Mouse (Mus musculus) ES-Bruce4 (cell line): ENCODE data around the gene Oas1f. TPM values are rescaled to one million over a fixed set of nuclear protein-coding genes. Genes with fewer than 3 reads are reported as not detected.
"Not testable (repeated sequence)": the region's sequence is repeated elsewhere in the genome, so short reads cannot be mapped to it uniquely, and the experiment has no call there.

Experiments used
- H3K27ac ChIP-seq: 2 replicates; pipeline ENCODE4 v1.5.1; 2012; ENCODE audit warnings: low read length, inconsistent platforms; ENCODE audit not compliant: insufficient read depth
- H3K27me3 ChIP-seq: 2 replicates; pipeline ENCODE4 v1.6.1; 2012; ENCODE audit warnings: mild to moderate bottlenecking, low read length, inconsistent platforms; ENCODE audit not compliant: control insufficient read depth, poor library complexity, insufficient read depth, severe bottlenecking
- H3K36me3 ChIP-seq: 2 replicates; pipeline ENCODE4 v1.6.1; 2012; ENCODE audit warnings: inconsistent platforms, mild to moderate bottlenecking, low read length, moderate library complexity; ENCODE audit not compliant: control insufficient read depth, poor library complexity, insufficient read depth, severe bottlenecking
- H3K4me1 ChIP-seq: one replicate; pipeline ENCODE4 v1.8.1; 2011; ENCODE audit warnings: low read length; ENCODE audit not compliant: control insufficient read depth, insufficient read depth
- H3K4me3 ChIP-seq: 2 replicates; pipeline ENCODE4 v1.5.1; 2011; ENCODE audit warnings: low read depth, mild to moderate bottlenecking, low read length
- H3K9ac ChIP-seq: 2 replicates; pipeline ENCODE4 v1.6.1; 2012; ENCODE audit warnings: low read depth, mild to moderate bottlenecking, inconsistent platforms; ENCODE audit not compliant: poor library complexity, severe bottlenecking
- H3K9me3 ChIP-seq: replicated peaks from 2 replicates; pipeline ENCODE4 v1.6.1; 2012; ENCODE audit warnings: mild to moderate bottlenecking, low read length, inconsistent platforms; ENCODE audit not compliant: control insufficient read depth, poor library complexity, insufficient read depth, severe bottlenecking
- CTCF ChIP-seq: IDR thresholded peaks from one replicate; pipeline ENCODE4 v1.8.1; 2011; ENCODE audit warnings: low read depth, low read length
- EP300 ChIP-seq: IDR thresholded peaks from 2 replicates; pipeline ENCODE4 v1.6.1; 2011; ENCODE audit warnings: low read depth, low read length; ENCODE audit not compliant: insufficient read depth
- POLR2A ChIP-seq: IDR thresholded peaks from one replicate; pipeline ENCODE4 v1.8.1; 2011; ENCODE audit warnings: low read length; ENCODE audit not compliant: insufficient read depth
- polyA plus RNA-seq: library from polyadenylated mRNA; stranded (reverse); fragments of >200 nt; gene quantifications from 2 replicates; pipeline ENCODE4 v1.2.4, GENCODE M21; 2011; ENCODE audit warnings: low read depth; ENCODE audit not compliant: missing spikeins, insufficient read depth, insufficient read length

Oas1f gene
- polyA plus RNA-seq, 1 experiment: not detected

- TF ChIP-seq EP300: no peak
Measured at GRCm38 (mm10) chr5:120892243-120892660, 45.1 kb downstream of the Oas1f start.

DNA sequence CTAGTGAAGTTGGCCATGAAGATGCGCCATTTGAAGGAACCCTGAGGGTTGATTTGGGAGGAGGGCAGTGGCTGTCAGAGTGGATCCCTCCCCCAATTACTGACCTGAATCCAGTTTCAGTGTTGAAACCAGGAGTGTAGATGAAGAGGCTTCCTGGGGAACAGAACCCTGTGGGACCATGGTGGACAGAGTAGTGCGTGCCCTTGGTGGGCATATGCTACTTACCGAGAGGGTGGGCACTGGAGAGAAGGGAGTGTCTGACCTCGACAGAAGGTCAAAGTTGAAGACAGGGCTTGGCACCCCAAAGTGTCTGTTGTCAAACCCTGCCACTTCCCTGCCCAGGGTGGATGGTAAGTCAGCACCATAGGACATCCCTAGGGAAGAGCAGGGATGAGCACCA lies 46.7 kb downstream of the Oas1f start:
- H3K4me3 ChIP-seq, H3K36me3 ChIP-seq, H3K4me1 ChIP-seq, H3K9ac ChIP-seq, H3K27me3 ChIP-seq: not testable (repeated sequence)
- peak overlapping the region; percentile 56 for H3K27ac ChIP-seq
- H3K9me3 ChIP-seq: peaks cover 14% of the 10 kb centered on the region

More at GRCm38 (mm10) chr5:120892243-120892660, 45.1 kb downstream of the Oas1f start:
- Histone ChIP-seq H3K27me3 (no peaks in the 10 kb centered on the region), H3K36me3 (no peaks in the 10 kb centered on the region), H3K4me3 (no peak overlapping the region), H3K27ac (no peak overlapping the region), H3K9me3 (peaks cover 14% of the 10 kb centered on the region), H3K9ac (no peak overlapping the region), H3K4me1 (no peaks in the 10 kb centered on the region)

GRCm38 (mm10) chr5:120894692-120895091 lies 47.5 kb downstream of the Oas1f start:
- not testable (repeated sequence) for H3K9ac ChIP-seq, H3K4me3 ChIP-seq, H3K27ac ChIP-seq, H3K4me1 ChIP-seq, H3K27me3 ChIP-seq, H3K36me3 ChIP-seq
- peaks cover 14% of the 10 kb centered on the region for H3K9me3 ChIP-seq

DNA sequence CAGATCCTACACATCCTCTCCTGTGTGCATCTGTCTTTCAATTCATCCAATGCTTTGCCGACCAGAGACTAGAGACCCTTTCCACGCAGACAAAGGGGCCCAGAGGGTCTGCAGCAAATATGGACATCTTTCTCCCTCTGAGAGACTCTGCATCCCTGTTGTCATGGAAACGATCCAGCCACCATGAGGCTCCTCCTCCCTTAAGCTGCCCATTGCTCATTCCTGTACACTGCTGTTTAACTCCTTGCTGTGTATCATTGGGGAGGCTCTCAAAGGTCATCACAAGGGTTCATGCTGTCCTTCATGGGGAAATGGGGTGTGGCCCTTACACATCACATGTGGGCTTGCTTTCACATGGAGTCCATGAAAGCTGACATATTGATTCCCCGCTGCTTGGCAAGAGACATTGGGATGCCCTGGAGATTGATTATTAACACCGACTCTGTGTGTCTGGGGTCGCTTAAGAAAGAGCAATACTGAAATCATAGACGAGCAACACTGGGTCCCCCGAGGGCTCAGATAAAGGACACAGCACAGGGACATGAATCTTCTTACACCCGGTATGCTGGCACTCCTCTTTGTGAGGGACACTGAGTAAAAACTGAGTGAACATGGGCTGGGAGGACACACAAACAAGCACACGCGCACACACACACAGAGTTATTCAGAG lies 48.2 kb downstream of the Oas1f start:
- H3K27me3 ChIP-seq: no peaks in the 10 kb centered on the region
- H3K9ac ChIP-seq: no peak overlapping the region
- peak overlapping the region; percentile 76 for H3K27ac ChIP-seq

GRCm38 (mm10) chr5:120898307-120898706 lies 51.1 kb downstream of the Oas1f start:
- Histone ChIP-seq H3K27me3 (no peaks in the 10 kb centered on the region), H3K36me3 (no peaks in the 10 kb centered on the region), H3K4me3 (no peak overlapping the region), H3K9me3 (peaks cover under 1% of the 10 kb centered on the region; the same call in 1 of the 2 replicates), H3K4me1 (no peaks in the 10 kb centered on the region), H3K9ac (no peak overlapping the region), H3K27ac (no peak overlapping the region)
- no peak for TF ChIP-seq POLR2A
- TF ChIP-seq EP300: no peak
- TF ChIP-seq CTCF: no peak

More for the DNA sequence above, 48.2 kb downstream of the Oas1f start:
- Histone ChIP-seq H3K36me3 (no peaks in the 10 kb centered on the region), H3K4me1 (no peaks in the 10 kb centered on the region), H3K9me3 (peaks cover 14% of the 10 kb centered on the region), H3K4me3 (no peak overlapping the region)
- TF ChIP-seq CTCF (no peak), EP300 (no peak), POLR2A (no peak)

DNA sequence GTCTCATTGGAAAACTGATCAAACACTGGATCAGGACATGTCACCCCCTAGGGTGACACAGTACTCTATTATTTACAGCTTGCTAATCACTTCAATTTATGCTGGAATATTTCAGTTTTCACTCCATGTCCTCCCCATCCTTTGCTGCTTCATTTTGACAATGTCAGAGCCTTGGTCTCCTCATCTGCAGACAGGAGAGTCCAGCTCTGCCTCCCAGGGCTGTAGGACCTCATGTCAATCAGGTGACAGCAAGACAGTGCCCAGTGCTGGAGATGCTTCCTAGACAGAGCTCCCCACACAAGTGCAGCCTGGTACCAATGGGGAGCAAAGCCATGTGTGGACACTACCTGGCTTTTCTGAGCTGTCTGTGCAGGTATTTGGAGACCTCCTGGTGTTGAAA lies 51.6 kb downstream of the Oas1f start:
- no peaks in the 10 kb centered on the region for H3K4me1 ChIP-seq
- H3K27ac ChIP-seq: no peak overlapping the region
- no peak for TF ChIP-seq CTCF
- no peaks in the 10 kb centered on the region for H3K9me3 ChIP-seq
- H3K9ac ChIP-seq: no peak overlapping the region
- no peaks in the 10 kb centered on the region for H3K27me3 ChIP-seq
- no peaks in the 10 kb centered on the region for H3K36me3 ChIP-seq
- H3K4me3 ChIP-seq: no peak overlapping the region

GRCm38 (mm10) chr5:120900666-120901065 lies 53.5 kb downstream of the Oas1f start:
- Histone ChIP-seq H3K36me3 (no peaks in the 10 kb centered on the region), H3K9me3 (no peaks in the 10 kb centered on the region), H3K27ac (no peak overlapping the region), H3K9ac (no peak overlapping the region), H3K4me3 (no peak overlapping the region), H3K4me1 (no peaks in the 10 kb centered on the region), H3K27me3 (no peaks in the 10 kb centered on the region)
- TF ChIP-seq CTCF (no peak), POLR2A (no peak), EP300 (no peak)
